8 mouse cellular contexts compared by ENCODE assay signal in genomic region chr16:22545016-22545561, GRCm38 (mm10).
DNase-seq lines count a peak whose midpoint lies in the region; ATAC-seq and TF ChIP-seq lines count a peak whose summit lies in the region.

No protein-coding gene starts in this region.

- no peaks in the 10 kb centered on the region for H3K27me3 ChIP-seq in lung, embryonic 15.5 days
- H3K27me3 ChIP-seq in small intestine, adult 2 months (ENCODE audit: control insufficient read depth, insufficient read depth, low read length), result no peaks in the 10 kb centered on the region

- H3K4me1 ChIP-seq in lung, embryonic 15.5 days, result peaks cover 37% of the 10 kb centered on the region
- peaks cover 18% of the 10 kb centered on the region for H3K4me1 ChIP-seq in small intestine, adult 2 months (ENCODE audit: control insufficient read depth, insufficient read depth, insufficient read length, low read length)

- no peak for TF ChIP-seq CTCF in gastrocnemius, adult 2 months (IDR thresholded peaks at IDR 0.05)
- no peak for TF ChIP-seq CTCF in small intestine, adult 2 months (IDR thresholded peaks at IDR 0.05; ENCODE audit: extremely low read depth, insufficient read length, insufficient replicate concordance, low read depth, low read length)

- no peaks in the 10 kb centered on the region for H3K36me3 ChIP-seq in lung, embryonic 15.5 days
- H3K36me3 ChIP-seq in small intestine, adult 2 months (ENCODE audit: control insufficient read depth, insufficient read depth, low read length), result no peaks in the 10 kb centered on the region

- intact Hi-C loops in gastrocnemius, adult 2 months (cut with DNase I), result loop anchor here (5.0 to 10.0 kb wide), 3 partner anchors 103 to 440 kb away; no protein-coding TSS in a partner anchor
- intact Hi-C loops in heart, postnatal 10 days (cut with DNase I), result no loop called here

- H3K4me3 ChIP-seq in gastrocnemius, adult 2 months, result peak overlapping the region; percentile 15
- no peak overlapping the region for H3K4me3 ChIP-seq in lung, embryonic 15.5 days
- no peak overlapping the region for H3K4me3 ChIP-seq in small intestine, adult 2 months (ENCODE audit: low read depth, low read length)

- H3K4me2 ChIP-seq in lung, embryonic 15.5 days, result no peak overlapping the region; the same call in 1 of the 2 replicates

- H3K27ac ChIP-seq in gastrocnemius, adult 2 months, result peak overlapping the region; percentile 63
- H3K27ac ChIP-seq in lung, embryonic 15.5 days, result peak overlapping the region; percentile 87
- peak overlapping the region; percentile 74 for H3K27ac ChIP-seq in small intestine, adult 2 months (ENCODE audit: insufficient read depth, low read depth, low read length)

- ATAC-seq in CD4-positive, CD25-positive, alpha-beta regulatory T cell, adult 4 months, result peak; percentile 46
- ATAC-seq in lung, embryonic 15.5 days (ENCODE audit: borderline replicate concordance, extremely low read depth, low FRiP score, low TSS enrichment), result 0 out of 2 replicates have a peak, but pooled peaks have one; percentile 31

- WGBS in lung, embryonic 15.5 days, result 8% methylated on average over 3 of the region's 3 CpGs
- WGBS in small intestine, adult 2 months, result 12% methylated on average over 3 of the region's 3 CpGs

- H3K9ac ChIP-seq in lung, embryonic 15.5 days, result no peak overlapping the region

- DNase-seq in gastrocnemius, adult 2 months, result no peak
- DNase-seq in gastrocnemius, postnatal 10 days, result no peak
- peak; percentile 47 for DNase-seq in embryo, embryonic 11 days
- peak; percentile 70 for DNase-seq in heart, postnatal 10 days
- no peak for DNase-seq in thymus, postnatal 25 days

- H3K9me3 ChIP-seq in lung, embryonic 15.5 days, result no peaks in the 10 kb centered on the region

- TF ChIP-seq POLR2A in small intestine, adult 2 months (IDR thresholded peaks at IDR 0.05; ENCODE audit: low read depth, low read length), result no peak

Comparison
In these comparisons a context has a peak if more than half of its experiments do, and no peak if none do; other contexts are left out.
1. DNase-seq: peak in embryo, embryonic 11 days (single experiment) and heart, postnatal 10 days (2 of 2); none in gastrocnemius, adult 2 months (single experiment), gastrocnemius, postnatal 10 days (single experiment) and thymus, postnatal 25 days (single experiment).
2. Peak in every context shown above with its lines, with median percentiles within 50 percentile points of each other: H3K27ac ChIP-seq.